Mouse (Mus musculus): ENCODE results near the gene Id3. TPM values are rescaled to one million over a fixed set of nuclear protein-coding genes. Genes with fewer than 3 reads are reported as not detected.

The Id3 gene
- total and polyA plus RNA-seq, 3 experiments, result 18.3 to 116 (median 85.5) TPM

- no peak overlapping the region for H3K4me3 ChIP-seq (replicated peaks in 1 of 3; ENCODE audit: low read depth in 2 of 3, low read length in 2 of 3, poor library complexity in 1 of 3)
- peaks cover 4% of the 10 kb centered on the region; the same call in 1 of the 2 replicates for H3K79me2 ChIP-seq (replicated peaks; ENCODE audit: control insufficient read depth, extremely low read depth, insufficient read depth, poor library complexity, severe bottlenecking)
- TF ChIP-seq MYC (IDR thresholded peaks at IDR 0.05; ENCODE audit: low read depth, low read length) (peak; percentile 39; the same call in 1 of the 2 replicates), POLR2A (IDR thresholded peaks at IDR 0.05; ENCODE audit: low read depth, low read length) (peak; percentile 63), MXI1 (IDR thresholded peaks at IDR 0.05; ENCODE audit: low read depth, low read length) (peak; percentile 94), POLR2AphosphoS2 (IDR thresholded peaks at IDR 0.05; ENCODE audit: low read depth, low read length) (no peak), EP300 (IDR thresholded peaks at IDR 0.05; ENCODE audit: low read length) (no peak), MAZ (IDR thresholded peaks at IDR 0.05; ENCODE audit: low read depth, low read length) (peak; percentile 86), USF1 (IDR thresholded peaks at IDR 0.05; ENCODE audit: low read depth, low read length) (peak; percentile 82), CHD2 (IDR thresholded peaks at IDR 0.05; ENCODE audit: low read length) (peak; percentile 42; the same call in 1 of the 2 replicates), MAX (IDR thresholded peaks at IDR 0.05; ENCODE audit: low read length) (peak; percentile 84; the same call in 1 of the 2 replicates), UBTF (IDR thresholded peaks at IDR 0.05; ENCODE audit: low read depth, low read length) (peak; percentile 85), USF2 (conservative IDR thresholded peaks at IDR 0.05; ENCODE audit: low read depth, low read length) (peak; percentile 45; the same call in 1 of the 2 replicates), RCOR1 (conservative IDR thresholded peaks at IDR 0.05; ENCODE audit: low read depth, low read length) (no peak), IRF4 (IDR thresholded peaks at IDR 0.05; ENCODE audit: low read depth, low read length) (0 out of 2 replicates have a peak, but pooled peaks have one; percentile 5), MEF2A (IDR thresholded peaks at IDR 0.05; ENCODE audit: borderline replicate concordance, low read depth, low read length) (no peak), TCF12 (IDR thresholded peaks at IDR 0.05; ENCODE audit: low read depth, low read length) (peak; percentile 91), BHLHE40 (IDR thresholded peaks at IDR 0.05; ENCODE audit: low read depth, low read length) (peak; percentile 8; the same call in 1 of the 2 replicates), NELFE (IDR thresholded peaks at IDR 0.05; ENCODE audit: low read depth, low read length) (peak; percentile 47; the same call in 1 of the 2 replicates)
- peak overlapping the region; percentile 59 for H3K27ac ChIP-seq (ENCODE audit: insufficient read depth, low read depth)
- dilution Hi-C loops (cut with MboI; ENCODE audit: extremely low pct_ligation_motif_present, extremely low pct_unique_long_range_greater_than_20kb, low sequenced_read_pairs), result no loop called here
- peaks cover 55% of the 10 kb centered on the region for H3K27me3 ChIP-seq (replicated peaks)
- peaks cover 6 to 51% of the 10 kb centered on the region in 2 experiments for H3K4me1 ChIP-seq (ENCODE audit: control insufficient read depth in 1 of 2, insufficient read depth in 2 of 2)
- peaks cover 3% of the 10 kb centered on the region for H3K9me3 ChIP-seq (replicated peaks; ENCODE audit: low read length)
- in situ Hi-C loops (cut with MboI; ENCODE audit: low pct_ligation_motif_present, low pct_unique_long_range_greater_than_20kb, low sequenced_read_pairs), result no loop called here
- no peaks in the 10 kb centered on the region for H3K36me3 ChIP-seq (replicated peaks in 1 of 2; ENCODE audit: control insufficient read depth in 1 of 2, insufficient read depth in 1 of 2, low read length in 1 of 2)
- H3K4me2 ChIP-seq (ENCODE audit: insufficient read depth, low read depth, poor library complexity, severe bottlenecking), result peak overlapping the region; percentile 37
- H3K9ac ChIP-seq (ENCODE audit: insufficient read depth, low read depth), result peak overlapping the region; percentile 3; the same call in 1 of the 2 replicates
- DNase-seq (ENCODE audit: extremely low read depth), result peak; percentile 78
Measured at GRCm38 (mm10) chr4:136147436-136148135, 4.3 kb downstream of the Id3 start.

DNA sequence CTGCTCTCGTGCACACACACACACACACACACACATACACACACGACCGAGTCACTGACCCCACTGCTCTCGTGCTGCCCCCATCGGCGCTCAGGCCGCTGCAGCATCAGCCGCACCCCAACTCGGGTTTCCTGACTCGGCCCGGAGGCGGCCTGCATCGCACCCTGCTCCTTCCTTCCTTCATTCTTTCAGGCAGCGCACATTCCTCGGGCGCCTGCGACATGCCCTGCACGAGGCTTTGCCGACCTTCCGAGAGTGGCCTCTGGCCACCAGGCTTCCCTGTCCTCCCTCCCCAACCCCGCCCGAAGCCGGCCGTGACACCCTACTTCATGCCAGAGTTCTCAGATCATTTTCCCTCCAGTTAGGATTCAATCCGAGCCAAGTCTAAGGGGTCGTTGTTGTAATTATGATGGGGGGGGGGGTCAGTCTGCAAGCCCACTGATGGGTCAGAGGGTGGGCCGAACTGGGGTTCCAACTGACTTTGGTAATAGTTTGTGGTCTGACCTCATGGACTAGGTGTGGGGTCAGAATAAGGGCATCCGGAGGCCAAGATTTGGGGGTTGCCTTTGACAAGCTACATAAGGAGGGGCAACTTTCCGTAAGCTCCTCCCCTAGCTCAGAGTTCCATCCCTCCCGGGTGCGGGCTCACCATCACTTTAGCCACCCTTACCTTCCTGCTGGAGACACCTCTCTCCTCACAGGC is 5.2 kb downstream of the Id3 start:
- in situ Hi-C loops (cut with MboI; ENCODE audit: low pct_ligation_motif_present, low pct_unique_long_range_greater_than_20kb, low sequenced_read_pairs), result no loop called here
- Histone ChIP-seq H3K9ac (ENCODE audit: insufficient read depth, low read depth) (no peak overlapping the region), H3K27ac (ENCODE audit: insufficient read depth, low read depth) (no peak overlapping the region)

More for the DNA sequence above, 5.2 kb downstream of the Id3 start:
- Histone ChIP-seq H3K4me3 (replicated peaks in 1 of 3; ENCODE audit: low read depth in 2 of 3, low read length in 2 of 3, poor library complexity in 1 of 3) (no peak overlapping the region), H3K36me3 (replicated peaks in 1 of 2; ENCODE audit: control insufficient read depth in 1 of 2, insufficient read depth in 1 of 2, low read length in 1 of 2) (no peaks in the 10 kb centered on the region), H3K79me2 (replicated peaks; ENCODE audit: control insufficient read depth, extremely low read depth, insufficient read depth, poor library complexity, severe bottlenecking) (peaks cover 4% of the 10 kb centered on the region; the same call in 1 of the 2 replicates), H3K4me1 (ENCODE audit: control insufficient read depth in 1 of 2, insufficient read depth in 2 of 2) (peaks cover 6 to 43% of the 10 kb centered on the region in 2 experiments), H3K9me3 (replicated peaks; ENCODE audit: low read length) (peaks cover 6% of the 10 kb centered on the region), H3K4me2 (ENCODE audit: insufficient read depth, low read depth, poor library complexity, severe bottlenecking) (no peak overlapping the region), H3K27me3 (replicated peaks) (peaks cover 49% of the 10 kb centered on the region)
- dilution Hi-C loops (cut with MboI; ENCODE audit: extremely low pct_ligation_motif_present, extremely low pct_unique_long_range_greater_than_20kb, low sequenced_read_pairs), result no loop called here
- no peak for TF ChIP-seq MXI1 (IDR thresholded peaks at IDR 0.05; ENCODE audit: low read depth, low read length)
- TF ChIP-seq HCFC1 (IDR thresholded peaks at IDR 0.05; ENCODE audit: low read depth, low read length), result no peak
- TF ChIP-seq UBTF (IDR thresholded peaks at IDR 0.05; ENCODE audit: low read depth, low read length), result no peak
- TF ChIP-seq KAT2A (IDR thresholded peaks at IDR 0.05; ENCODE audit: insufficient replicate concordance, low read length), result no peak
- TF ChIP-seq POLR2AphosphoS2 (IDR thresholded peaks at IDR 0.05; ENCODE audit: low read depth, low read length), result no peak
- TF ChIP-seq SIN3A (IDR thresholded peaks at IDR 0.05; ENCODE audit: low read length), result no peak
- TF ChIP-seq MYC (IDR thresholded peaks at IDR 0.05; ENCODE audit: low read depth, low read length), result no peak
- DNase-seq (ENCODE audit: extremely low read depth), result no peak

Data from CH12.LX (cell line).